Mouse (Mus musculus): ENCODE data around the gene Repin1. TPM values are rescaled to one million over a fixed set of nuclear protein-coding genes. Genes with fewer than 3 reads are reported as not detected.

Repin1 gene
- polyA plus RNA-seq, 1 experiment: 34.2 TPM

GRCm38 (mm10) chr6:48594043-48594738 lies 508 bp downstream of the Repin1 start:
- peak overlapping the region; percentile 88 for H3K4me3 ChIP-seq (replicated peaks; ENCODE audit: extremely low read depth, low read depth, low read length)
- 2% methylated on average over 40 of the region's 41 CpGs for WGBS
- TF ChIP-seq POLR2A (IDR thresholded peaks at IDR 0.05; ENCODE audit: borderline replicate concordance, extremely low read depth, low read depth, low read length) (no peak), CTCF (IDR thresholded peaks at IDR 0.05; ENCODE audit: insufficient read depth, low read length) (no peak)
- H3K4me1 ChIP-seq (ENCODE audit: control insufficient read depth, insufficient read depth, low read length): 0 out of 2 replicates have a peak, but pooled peaks cover 3% of the 10 kb centered on the region
- DNase-seq: no peak

DNA sequence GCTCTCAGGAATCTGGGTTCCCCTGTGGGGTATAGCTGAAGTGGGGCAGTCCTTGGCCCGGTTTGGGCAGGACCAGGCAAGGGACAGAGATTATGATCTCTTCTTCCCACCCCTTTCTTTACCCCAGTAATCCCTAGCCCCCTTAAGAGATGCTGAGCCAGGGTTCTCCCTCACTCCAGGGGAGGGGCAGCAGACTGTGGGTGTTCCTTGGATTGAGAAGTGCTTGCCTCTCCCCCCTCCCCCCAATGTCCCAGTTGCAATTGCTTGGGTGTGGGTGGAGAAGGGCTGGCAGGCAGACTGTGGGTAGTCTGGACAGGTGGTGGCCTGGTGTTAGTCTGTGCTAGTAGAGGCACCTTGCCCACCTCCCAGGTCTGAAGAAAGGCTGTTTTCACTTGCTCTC lies 1.6 kb downstream of the Repin1 start:
- no peak for DNase-seq
- TF ChIP-seq POLR2A (IDR thresholded peaks at IDR 0.05; ENCODE audit: borderline replicate concordance, extremely low read depth, low read depth, low read length): no peak
- no peak for TF ChIP-seq CTCF (IDR thresholded peaks at IDR 0.05; ENCODE audit: insufficient read depth, low read length)
- 70% methylated on average over 1 of the region's 1 CpGs for WGBS
- Histone ChIP-seq H3K4me3 (replicated peaks; ENCODE audit: extremely low read depth, low read depth, low read length) (no peak overlapping the region), H3K4me1 (ENCODE audit: control insufficient read depth, insufficient read depth, low read length) (0 out of 2 replicates have a peak, but pooled peaks cover 3% of the 10 kb centered on the region)

GRCm38 (mm10) chr6:48596545-48597232 lies 3.0 kb downstream of the Repin1 start:
- TF ChIP-seq POLR2A (IDR thresholded peaks at IDR 0.05; ENCODE audit: borderline replicate concordance, extremely low read depth, low read depth, low read length) (no peak), CTCF (IDR thresholded peaks at IDR 0.05; ENCODE audit: insufficient read depth, low read length) (no peak)
- no peak for DNase-seq
- WGBS: 98% methylated on average over 45 of the region's 45 CpGs

DNA sequence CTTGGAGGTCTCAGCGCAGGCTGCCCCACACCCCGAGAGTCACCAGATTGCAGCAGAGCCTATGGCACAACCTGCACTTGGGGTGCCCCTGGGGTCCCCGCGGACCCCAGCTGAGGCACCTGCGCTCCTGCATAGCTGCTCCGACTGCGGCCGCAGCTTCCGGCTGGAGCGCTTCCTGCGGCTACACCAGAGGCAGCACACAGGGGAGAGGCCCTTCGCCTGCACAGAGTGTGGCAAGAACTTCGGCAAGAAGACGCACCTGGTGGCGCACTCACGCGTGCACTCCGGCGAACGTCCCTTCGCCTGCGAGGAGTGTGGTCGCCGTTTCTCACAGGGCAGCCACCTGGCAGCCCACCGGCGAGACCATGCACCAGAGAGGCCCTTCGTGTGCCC lies 3.5 kb downstream of the Repin1 start:
- WGBS: 98% methylated on average over 27 of the region's 27 CpGs
- no peak overlapping the region for H3K4me3 ChIP-seq (replicated peaks; ENCODE audit: extremely low read depth, low read depth, low read length)
- TF ChIP-seq CTCF (IDR thresholded peaks at IDR 0.05; ENCODE audit: insufficient read depth, low read length) (no peak), POLR2A (IDR thresholded peaks at IDR 0.05; ENCODE audit: borderline replicate concordance, extremely low read depth, low read depth, low read length) (no peak)
- DNase-seq: no peak
- H3K4me1 ChIP-seq (ENCODE audit: control insufficient read depth, insufficient read depth, low read length): peaks cover 3% of the 10 kb centered on the region; the same call in 1 of the 2 replicates

More at GRCm38 (mm10) chr6:48596545-48597232, 3.0 kb downstream of the Repin1 start:
- Histone ChIP-seq H3K4me3 (replicated peaks; ENCODE audit: extremely low read depth, low read depth, low read length) (no peak overlapping the region), H3K4me1 (ENCODE audit: control insufficient read depth, insufficient read depth, low read length) (peaks cover 3% of the 10 kb centered on the region; the same call in 1 of the 2 replicates)

GRCm38 (mm10) chr6:48600594-48600993 lies 6.9 kb downstream of the Repin1 start:
- DNase-seq: no peak
- TF ChIP-seq CTCF (IDR thresholded peaks at IDR 0.05; ENCODE audit: insufficient read depth, low read length): no peak
- TF ChIP-seq POLR2A (IDR thresholded peaks at IDR 0.05; ENCODE audit: borderline replicate concordance, extremely low read depth, low read depth, low read length): no peak
- Histone ChIP-seq H3K4me1 (ENCODE audit: control insufficient read depth, insufficient read depth, low read length) (peaks cover 3% of the 10 kb centered on the region; the same call in 1 of the 2 replicates), H3K4me3 (replicated peaks; ENCODE audit: extremely low read depth, low read depth, low read length) (no peak overlapping the region)
- 94% methylated on average over 1 of the region's 1 CpGs for WGBS

DNA sequence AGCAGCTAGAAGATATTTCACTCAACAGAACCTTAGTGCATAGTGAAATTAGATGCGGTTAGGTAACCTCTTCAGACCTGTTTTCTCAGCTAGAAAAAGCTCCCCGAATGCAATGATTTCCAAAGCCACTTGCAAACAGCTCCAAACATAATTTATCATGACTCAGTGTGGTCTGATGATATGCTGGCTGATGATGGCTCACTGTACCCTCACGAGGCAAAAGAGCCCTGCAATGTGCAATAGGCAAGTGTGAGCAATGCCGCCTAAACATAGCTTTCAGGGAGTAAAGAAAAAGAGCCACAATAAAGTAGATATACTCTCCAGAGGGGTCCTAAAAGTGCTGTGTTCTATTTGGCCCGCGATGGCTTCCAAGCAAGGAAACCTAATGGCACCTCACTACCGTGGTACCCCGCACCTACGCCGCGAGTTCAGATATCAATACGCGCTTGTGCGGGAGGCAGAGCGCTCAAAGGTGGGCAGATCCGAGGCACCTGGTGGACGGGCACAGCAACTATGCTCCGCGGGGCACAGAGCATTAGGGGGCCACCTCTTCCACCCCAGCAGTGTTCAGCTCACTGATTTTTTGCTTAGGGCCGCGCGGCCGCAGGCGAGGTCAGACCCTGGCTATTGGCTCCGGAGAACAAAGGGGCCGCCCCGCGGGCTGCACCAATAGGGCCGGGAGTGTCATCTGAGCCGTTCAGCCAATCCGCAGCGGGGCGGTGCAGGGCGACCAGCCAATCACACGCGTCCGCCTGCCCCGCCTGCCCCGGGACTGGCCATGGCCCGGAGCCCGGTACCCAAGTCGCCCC lies 7.8 kb downstream of the Repin1 start, which contains the start of gene Zfp775:
Gene Zfp775, plus strand, starts transcription at position 793 of the 809 bp plus-strand sequence.
- DNase-seq: peak; percentile 93
- WGBS: 4% methylated on average over 42 of the region's 42 CpGs

GRCm38 (mm10) chr6:48602080-48602741 lies 8.5 kb downstream of the Repin1 start:
- TF ChIP-seq CTCF (IDR thresholded peaks at IDR 0.05; ENCODE audit: insufficient read depth, low read length) (no peak), POLR2A (IDR thresholded peaks at IDR 0.05; ENCODE audit: borderline replicate concordance, extremely low read depth, low read depth, low read length) (no peak; the same call in 1 of the 2 replicates)
- under 1% methylated on average over 28 of the region's 28 CpGs for whole genome bisulfite sequencing
- Histone ChIP-seq H3K4me1 (ENCODE audit: control insufficient read depth, insufficient read depth, low read length) (peaks cover 3% of the 10 kb centered on the region; the same call in 1 of the 2 replicates), H3K4me3 (replicated peaks; ENCODE audit: extremely low read depth, low read depth, low read length) (peak overlapping the region; percentile 86)
- no peak for DNase-seq

More for the DNA sequence above, 7.8 kb downstream of the Repin1 start, which contains the start of gene Zfp775:
- Histone ChIP-seq H3K4me3 (replicated peaks; ENCODE audit: extremely low read depth, low read depth, low read length) (peak within 1 kb of the TSS; percentile 98), H3K4me1 (ENCODE audit: control insufficient read depth, insufficient read depth, low read length) (peaks cover 3% of the 10 kb centered on the region; the same call in 1 of the 2 replicates)
- peak; percentile 70; the same call in 1 of the 2 replicates for TF ChIP-seq POLR2A (IDR thresholded peaks at IDR 0.05; ENCODE audit: borderline replicate concordance, extremely low read depth, low read depth, low read length)
- TF ChIP-seq CTCF (IDR thresholded peaks at IDR 0.05; ENCODE audit: insufficient read depth, low read length): no peak

- no peak for DNase-seq
- WGBS: 74% methylated on average over 2 of the region's 2 CpGs
- TF ChIP-seq CTCF (IDR thresholded peaks at IDR 0.05; ENCODE audit: insufficient read depth, low read length) (no peak), POLR2A (IDR thresholded peaks at IDR 0.05; ENCODE audit: borderline replicate concordance, extremely low read depth, low read depth, low read length) (no peak)
- Histone ChIP-seq H3K4me3 (replicated peaks; ENCODE audit: extremely low read depth, low read depth, low read length) (no peak overlapping the region), H3K4me1 (ENCODE audit: control insufficient read depth, insufficient read depth, low read length) (no peaks in the 10 kb centered on the region)
Observed at GRCm38 (mm10) chr6:48608124-48608523, 14.4 kb downstream of the Repin1 start.

All from lung, adult 2 months (tissue).